Mouse (Mus musculus): ENCODE data around the gene Gm10803.

Gm10803 gene

DNA sequence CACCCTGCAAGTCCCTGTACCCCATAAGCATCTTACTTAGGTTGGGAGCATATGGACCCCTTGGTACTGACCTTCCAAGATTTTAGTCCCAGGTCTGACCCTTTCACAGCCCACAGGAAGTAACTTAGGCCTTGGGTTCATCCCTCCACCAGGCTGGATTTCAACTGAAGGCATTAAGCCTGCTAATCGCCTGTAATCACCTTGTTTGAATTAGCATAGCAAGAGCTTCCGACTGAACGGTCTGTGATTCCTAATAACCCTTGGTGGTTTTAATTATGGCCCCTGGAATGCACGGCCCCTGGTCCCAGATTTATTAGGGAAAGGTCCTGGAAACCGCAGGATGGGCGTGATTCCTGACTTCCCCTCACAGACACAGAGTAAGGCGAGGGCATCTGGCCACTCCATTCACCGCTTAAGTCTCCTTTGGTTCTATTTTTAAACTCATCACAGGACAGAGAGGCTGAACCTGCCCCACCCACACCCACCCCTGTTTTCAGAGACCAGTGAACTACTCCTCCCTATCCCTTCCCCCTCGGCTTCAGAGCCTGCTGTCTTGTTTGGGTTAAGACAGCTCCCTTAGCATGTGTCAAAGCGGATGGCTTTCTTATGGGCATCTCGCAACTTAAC is 31.9 kb downstream of the Gm10803 start:
- DNase-seq (ENCODE audit: low spot score): no peak

- DNase-seq (ENCODE audit: low spot score): no peak
Measured at GRCm38 (mm10) chr2:93593121-93593520, 32.8 kb downstream of the Gm10803 start.

GRCm38 (mm10) chr2:93597145-93597544 is 36.8 kb downstream of the Gm10803 start:
- DNase-seq (ENCODE audit: low spot score): no peak

DNA sequence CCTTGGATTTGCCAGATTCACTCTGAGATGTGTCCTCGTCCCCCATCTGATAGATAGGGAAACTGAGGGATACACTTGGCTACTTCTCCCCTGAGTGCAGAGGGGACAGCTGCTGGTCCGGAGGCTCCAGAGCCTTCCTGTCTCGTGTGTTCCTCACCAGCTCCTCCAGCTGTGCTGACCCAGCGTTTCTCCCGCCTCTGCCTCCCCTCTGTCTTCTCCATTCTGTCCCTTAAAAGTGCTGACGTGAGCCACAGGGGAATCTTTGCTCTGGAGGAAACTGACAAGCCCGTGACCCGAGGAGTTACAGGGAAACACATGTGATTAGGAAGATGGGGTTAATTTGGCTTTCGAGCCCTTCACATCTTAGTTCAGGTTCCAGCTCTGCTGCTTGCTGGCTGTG is 39.4 kb downstream of the Gm10803 start:
- DNase-seq (ENCODE audit: low spot score): no peak

GRCm38 (mm10) chr2:93604601-93605285 is 44.4 kb downstream of the Gm10803 start:
- DNase-seq (ENCODE audit: low spot score): no peak

- DNase-seq (ENCODE audit: low spot score): no peak
Measured at GRCm38 (mm10) chr2:93608800-93609199, 48.4 kb downstream of the Gm10803 start.

DNA sequence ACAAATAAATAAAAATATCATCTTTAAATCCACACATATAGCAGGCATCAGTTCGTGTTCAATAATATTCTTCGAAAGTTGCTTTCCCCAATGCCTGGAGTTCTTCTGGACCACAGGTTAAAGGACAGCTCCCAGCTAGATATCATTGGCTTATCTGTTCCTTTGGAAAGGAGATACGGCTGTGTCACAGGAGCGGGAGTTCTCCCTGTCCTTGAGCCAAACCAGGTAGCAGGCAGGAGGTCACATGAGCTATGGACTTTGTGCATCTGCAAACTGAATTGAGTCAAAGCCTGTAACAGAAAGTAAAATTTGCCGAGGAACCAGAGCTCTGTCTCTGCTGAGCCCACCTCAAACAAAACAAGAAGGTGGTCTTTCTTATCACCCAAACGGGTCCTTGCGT is 52.7 kb downstream of the Gm10803 start:
- DNase-seq (ENCODE audit: low spot score): no peak

Data from MN1 (cell line).